Mouse (Mus musculus): ENCODE measurements at regions not wholly inside any gene's neighbourhood (a gene's known extent, or its start where the extent isn't known, plus 50 kb on each side); places are given as distances from the start of the nearest gene placed in this dataset.

GRCm38 (mm10) chr3:74035200-74035599, 327.0 kb upstream of the Bche start:
- DNase-seq (ENCODE audit: low read depth, low spot score) = no peak

- peak; percentile 16 for DNase-seq (ENCODE audit: low read depth, low spot score)
Measured at GRCm38 (mm10) chr3:74019501-74019900, 311.3 kb upstream of the Bche start.
